Mouse (Mus musculus) forebrain, postnatal 0 days (tissue): ENCODE results near the gene Sh2b2. TPM values are rescaled to one million over a fixed set of nuclear protein-coding genes. Genes with fewer than 3 reads are reported as not detected.
A peak's percentile ranks its signal among the peaks of the same experiment; 100 is the strongest.

ENCODE experiments used
- ATAC-seq: fragments of 200-750 bp; cut with Nextera tagmentation; 2 replicates; pipeline ENCODE4 v1.8.0; 2017; ENCODE audit warnings: mild to moderate bottlenecking, moderate library complexity
- DNase-seq: peaks from one replicate; pipeline ENCODE4 v3.0.0-alpha.2; 2015
- H3K27ac ChIP-seq: fragments of 300-500 bp; sonication (generic); 2 replicates; pipeline ENCODE4 v1.5.1; 2014; ENCODE audit warnings: low read depth, mild to moderate bottlenecking, antibody characterized with exemption, low read length, moderate library complexity, mixed read lengths
- H3K27me3 ChIP-seq: fragments of 300-500 bp; sonication (generic); 2 replicates; pipeline ENCODE4 v1.6.1; 2014; ENCODE audit warnings: mild to moderate bottlenecking, low read length, mixed read lengths; ENCODE audit not compliant: insufficient read depth
- H3K36me3 ChIP-seq: fragments of 300-500 bp; sonication (generic); 2 replicates; pipeline ENCODE4 v1.6.1; 2014; ENCODE audit warnings: mild to moderate bottlenecking, moderate library complexity; ENCODE audit not compliant: insufficient read depth
- H3K4me1 ChIP-seq: fragments of 300-500 bp; sonication (generic); 2 replicates; pipeline ENCODE4 v1.6.1; 2014; ENCODE audit warnings: antibody characterized with exemption; ENCODE audit not compliant: insufficient read depth
- H3K4me2 ChIP-seq: fragments of 300-500 bp; sonication (generic); 2 replicates; pipeline ENCODE4 v1.6.1; 2014; ENCODE audit warnings: low read depth, mild to moderate bottlenecking, moderate library complexity
- H3K4me3 ChIP-seq: fragments of 300-500 bp; sonication (generic); 2 replicates; pipeline ENCODE4 v1.5.1; 2014; ENCODE audit warnings: low read depth, low read length, mixed read lengths
- H3K9ac ChIP-seq: fragments of 300-500 bp; sonication (generic); 2 replicates; pipeline ENCODE4 v1.6.1; 2014; ENCODE audit warnings: mild to moderate bottlenecking
- H3K9me3 ChIP-seq: fragments of 300-500 bp; sonication (generic); 2 replicates; pipeline ENCODE4 v1.6.1; 2016; ENCODE audit warnings: low read length
- CTCF ChIP-seq: sonication (generic); IDR thresholded peaks from 2 replicates; pipeline ENCODE4 v1.5.1; 2016; ENCODE audit warnings: antibody characterized with exemption, control low read depth, low read depth
- WGBS: fragments of 180-500 bp; shearing (Covaris S2); extraction: QIAGEN DNeasy Blood & Tissue Kit; methylation state at CpG from one replicate; pipeline ENCODE4 v1.1.7; 2014; 5-methylcytosine and 5-hydroxymethylcytosine counted together
- polyA plus RNA-seq: library from polyadenylated mRNA; unstranded; fragments of >200 nt; fragmentation: Nextera tagmentation; extraction: Ambion mirVana; gene quantifications from 2 replicates; pipeline ENCODE4 v1.2.1, GENCODE M21; 2015
- total RNA-seq: library from RNA; depleted of rRNA; stranded (reverse); fragments of >200 nt; gene quantifications from 2 replicates; pipeline ENCODE4 v1.2.3, GENCODE M21; 2014

Gene Sh2b2
- total and polyA plus RNA-seq, 2 experiments from 2014 or later = 22.7 to 38.4 TPM

DNA sequence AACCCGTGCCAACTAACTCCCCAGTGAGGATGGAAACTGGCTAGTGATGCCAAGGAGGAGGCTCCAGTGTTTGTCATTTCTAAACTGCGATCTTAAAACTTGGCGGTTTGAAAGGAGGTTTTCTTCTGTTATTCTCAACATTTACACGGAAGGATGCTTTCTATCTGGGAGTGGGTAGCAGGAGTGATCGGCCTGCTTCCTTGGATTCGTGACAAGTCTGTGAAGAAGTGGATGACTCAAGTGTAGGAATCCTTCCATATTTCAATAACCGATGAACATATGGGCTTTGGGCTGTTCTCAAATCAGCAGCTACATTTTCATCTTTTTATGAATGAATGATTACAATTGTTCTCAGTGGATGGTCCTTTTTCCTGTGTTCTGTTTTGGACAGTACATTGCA, 38.8 kb upstream of the Sh2b2 start:
- TF ChIP-seq CTCF = no peak
- DNase-seq (peak; percentile 32), ATAC-seq (no peak)
- Histone ChIP-seq H3K27ac (no peak overlapping the region), H3K9ac (no peak overlapping the region), H3K36me3 (peaks cover 29% of the 10 kb centered on the region), H3K4me1 (no peaks in the 10 kb centered on the region), H3K27me3 (no peaks in the 10 kb centered on the region), H3K4me3 (no peak overlapping the region), H3K4me2 (no peak overlapping the region), H3K9me3 (no peaks in the 10 kb centered on the region)
- WGBS = 71% methylated on average over 7 of the region's 7 CpGs

DNA sequence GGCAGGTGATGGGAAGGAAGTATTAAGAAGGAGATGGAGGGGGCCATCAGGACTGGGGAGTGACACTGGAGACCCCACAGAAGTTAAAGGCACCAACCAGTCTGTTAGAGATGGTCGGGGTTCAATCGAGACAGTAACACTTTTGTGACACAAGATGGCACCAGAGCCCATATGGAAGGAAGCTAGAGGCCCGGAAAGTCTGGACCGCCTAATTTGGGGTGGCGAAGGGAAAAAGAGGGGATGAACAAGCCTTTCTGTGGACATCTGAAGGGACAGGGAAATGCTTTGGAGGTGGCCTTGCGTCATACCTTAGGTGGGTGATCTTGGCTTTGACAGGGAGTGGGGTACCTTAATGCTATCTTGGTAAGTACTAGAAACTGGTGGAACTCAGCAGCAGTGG, 35.0 kb upstream of the Sh2b2 start:
- Histone ChIP-seq H3K4me2 (no peak overlapping the region), H3K4me3 (no peak overlapping the region), H3K9me3 (no peaks in the 10 kb centered on the region), H3K36me3 (peaks cover 57% of the 10 kb centered on the region), H3K27ac (no peak overlapping the region), H3K4me1 (no peaks in the 10 kb centered on the region), H3K9ac (no peak overlapping the region), H3K27me3 (no peaks in the 10 kb centered on the region)
- DNase-seq (peak; percentile 77), ATAC-seq (peak; percentile 55)
- 47% methylated on average over 6 of the region's 6 CpGs for WGBS
- peak; percentile 89 for TF ChIP-seq CTCF

DNA sequence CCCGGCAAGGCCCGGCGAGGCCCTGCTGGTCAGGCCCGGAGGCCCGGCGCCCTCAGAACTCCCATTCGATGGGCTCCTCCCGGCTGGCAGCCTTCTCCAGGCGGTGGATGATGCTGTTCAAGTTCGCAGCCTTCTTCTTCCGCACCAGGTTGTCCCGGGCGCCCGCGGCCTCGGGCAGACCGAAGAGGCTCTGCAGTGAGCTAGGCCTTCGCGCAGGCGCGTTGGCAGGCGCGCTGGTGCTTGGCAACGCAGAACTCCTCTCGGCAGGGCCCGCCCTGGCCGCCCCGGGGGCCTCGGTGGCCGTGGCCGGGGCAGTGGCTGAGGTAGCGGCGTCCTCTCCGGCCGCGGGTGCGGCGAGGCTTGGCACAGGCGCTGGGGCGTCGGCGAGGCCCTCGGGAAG, 28.4 kb upstream of the Sh2b2 start:
- H3K4me3 ChIP-seq = no peak overlapping the region
- no peaks in the 10 kb centered on the region for H3K9me3 ChIP-seq
- peaks cover 63% of the 10 kb centered on the region for H3K36me3 ChIP-seq
- WGBS = 93% methylated on average over 43 of the region's 43 CpGs
- DNase-seq = no peak
- H3K9ac ChIP-seq = no peak overlapping the region
- H3K4me1 ChIP-seq = no peaks in the 10 kb centered on the region
- no peak for ATAC-seq
- no peak for TF ChIP-seq CTCF
- H3K27me3 ChIP-seq = no peaks in the 10 kb centered on the region
- H3K27ac ChIP-seq = no peak overlapping the region
- H3K4me2 ChIP-seq = no peak overlapping the region

DNA sequence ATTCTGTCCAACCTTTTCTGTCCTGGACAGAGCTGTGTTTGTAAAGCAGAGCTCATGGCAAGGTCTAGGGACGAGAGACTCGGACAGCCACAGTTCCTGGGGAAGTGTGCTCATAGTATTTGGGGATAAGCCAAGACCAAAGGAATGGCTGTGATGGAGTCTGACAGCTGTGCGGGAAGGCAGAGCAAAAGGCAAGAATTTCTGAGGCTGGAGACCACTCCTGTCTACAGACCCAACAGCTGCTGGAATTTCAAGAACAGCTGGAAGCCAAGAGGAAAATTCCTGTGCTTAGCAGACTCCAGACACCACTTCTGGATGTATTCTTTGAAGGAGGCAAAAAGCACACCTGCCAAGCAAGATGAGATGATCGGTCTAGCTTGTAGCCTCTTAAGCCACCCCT, 23.6 kb upstream of the Sh2b2 start:
- Histone ChIP-seq H3K36me3 (peaks cover 17% of the 10 kb centered on the region), H3K27ac (no peak overlapping the region), H3K4me1 (no peaks in the 10 kb centered on the region), H3K9ac (no peak overlapping the region), H3K4me3 (no peak overlapping the region), H3K27me3 (no peaks in the 10 kb centered on the region), H3K4me2 (no peak overlapping the region), H3K9me3 (no peaks in the 10 kb centered on the region)
- DNase-seq = no peak
- no peak for TF ChIP-seq CTCF
- WGBS = 78% methylated on average over 4 of the region's 4 CpGs
- no peak for ATAC-seq

DNA sequence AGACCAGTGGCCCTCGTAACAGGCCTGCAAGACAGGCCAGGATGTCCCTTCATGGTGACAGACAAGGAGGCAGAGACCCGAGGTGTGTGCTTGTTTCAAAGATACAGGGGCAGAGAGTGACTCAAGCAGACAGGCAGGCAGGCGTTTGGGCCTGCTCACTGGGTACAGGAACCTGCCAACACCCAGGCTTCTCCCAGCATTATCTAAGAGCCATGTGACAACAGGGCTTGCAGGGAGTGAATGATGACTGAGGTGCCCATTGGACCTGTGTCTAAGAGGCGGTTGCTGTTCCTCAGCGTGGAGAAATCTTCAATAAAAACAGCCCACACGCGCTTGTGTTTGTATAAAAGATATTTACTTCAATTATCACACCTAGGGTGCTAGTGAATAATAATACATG, 19.7 kb upstream of the Sh2b2 start:
- ATAC-seq = no peak
- H3K4me3 ChIP-seq = no peak overlapping the region
- no peak overlapping the region for H3K9ac ChIP-seq
- TF ChIP-seq CTCF = no peak
- no peaks in the 10 kb centered on the region for H3K4me1 ChIP-seq
- no peak overlapping the region for H3K27ac ChIP-seq
- DNase-seq = no peak
- WGBS = 84% methylated on average over 7 of the region's 7 CpGs
- no peak overlapping the region for H3K4me2 ChIP-seq
- H3K9me3 ChIP-seq = no peaks in the 10 kb centered on the region
- no peaks in the 10 kb centered on the region for H3K36me3 ChIP-seq
- H3K27me3 ChIP-seq = no peaks in the 10 kb centered on the region

DNA sequence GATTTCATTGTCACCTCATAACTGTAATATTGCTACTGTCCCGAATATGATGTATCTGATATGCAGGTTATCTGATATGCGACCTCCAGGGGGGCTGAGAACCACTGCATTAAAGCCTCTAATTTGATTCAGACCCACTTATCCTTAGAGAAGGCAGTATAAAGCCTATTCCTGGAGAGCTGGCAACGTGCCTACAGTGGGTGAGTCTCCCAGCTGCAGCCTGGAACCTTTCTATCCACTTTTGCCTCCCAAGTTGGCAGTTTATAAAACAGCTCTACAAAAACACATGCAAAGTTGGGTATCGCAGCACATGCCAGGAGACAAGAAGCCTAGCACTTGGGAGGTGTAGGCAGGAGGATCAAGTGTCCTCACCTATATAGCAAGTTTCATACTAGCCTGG, 17.0 kb upstream of the Sh2b2 start:
- no peak for TF ChIP-seq CTCF
- Histone ChIP-seq H3K9ac (no peak overlapping the region), H3K27me3 (no peaks in the 10 kb centered on the region), H3K36me3 (no peaks in the 10 kb centered on the region), H3K4me3 (no peak overlapping the region), H3K4me1 (no peaks in the 10 kb centered on the region), H3K9me3 (no peaks in the 10 kb centered on the region), H3K4me2 (no peak overlapping the region), H3K27ac (no peak overlapping the region)
- ATAC-seq = no peak
- WGBS = 72% methylated on average over 4 of the region's 4 CpGs
- DNase-seq = peak; percentile 23

DNA sequence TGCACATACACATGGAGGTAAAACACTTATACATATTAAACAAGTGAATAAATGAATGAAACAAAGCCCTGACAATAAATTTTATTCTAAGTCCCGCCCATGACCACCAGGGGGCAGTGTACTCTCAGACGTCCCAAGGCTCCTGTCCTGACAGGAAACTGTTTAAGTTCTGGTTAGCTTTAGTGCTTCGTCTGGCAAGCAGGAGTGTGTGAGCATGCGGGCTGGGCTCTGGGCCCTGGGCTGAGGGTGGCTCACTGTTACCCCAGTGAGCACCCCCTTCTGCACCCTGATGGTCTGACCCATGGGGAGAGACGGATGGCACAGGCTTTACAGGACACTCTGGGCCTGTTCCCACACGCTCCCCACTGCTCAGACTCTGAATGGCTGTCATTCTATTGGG, 12.6 kb upstream of the Sh2b2 start:
- Histone ChIP-seq H3K27ac (no peak overlapping the region), H3K9me3 (no peaks in the 10 kb centered on the region), H3K36me3 (peaks cover 10% of the 10 kb centered on the region; the same call in 1 of the 2 replicates), H3K4me1 (no peaks in the 10 kb centered on the region), H3K4me3 (no peak overlapping the region), H3K9ac (no peak overlapping the region), H3K4me2 (no peak overlapping the region), H3K27me3 (no peaks in the 10 kb centered on the region)
- peak; percentile 50 for ATAC-seq
- WGBS = 35% methylated on average over 6 of the region's 6 CpGs
- DNase-seq = peak; percentile 81
- TF ChIP-seq CTCF = peak; percentile 86

DNA sequence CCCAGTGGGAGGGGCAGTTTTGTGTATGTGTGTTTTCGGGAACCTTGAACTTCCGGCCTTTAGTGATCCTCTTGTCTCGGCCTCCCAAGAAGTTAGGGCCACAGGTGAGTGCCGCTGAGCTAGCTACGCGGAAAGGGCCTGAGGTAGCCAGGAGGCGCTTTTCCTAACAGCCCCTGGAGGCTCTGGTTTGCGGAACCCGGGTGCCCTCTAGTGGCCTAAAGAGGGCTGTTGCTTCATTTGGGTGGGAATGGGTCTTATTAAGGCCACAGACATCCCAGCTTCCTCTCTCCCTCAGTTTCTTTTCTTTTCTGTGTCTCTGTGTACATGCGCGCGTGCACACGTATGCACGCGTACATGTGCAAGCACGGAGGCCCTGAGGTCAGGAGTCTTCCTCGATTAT, 6.5 kb upstream of the Sh2b2 start:
- no peaks in the 10 kb centered on the region for H3K9me3 ChIP-seq
- peak; percentile 85 for ATAC-seq
- no peak overlapping the region for H3K4me2 ChIP-seq
- no peaks in the 10 kb centered on the region for H3K4me1 ChIP-seq
- TF ChIP-seq CTCF = peak; percentile 95
- WGBS = 16% methylated on average over 17 of the region's 17 CpGs
- no peak overlapping the region for H3K9ac ChIP-seq
- peaks cover 18% of the 10 kb centered on the region; the same call in 1 of the 2 replicates for H3K36me3 ChIP-seq
- H3K4me3 ChIP-seq = no peak overlapping the region
- no peaks in the 10 kb centered on the region for H3K27me3 ChIP-seq
- H3K27ac ChIP-seq = no peak overlapping the region
- DNase-seq = peak; percentile 90
